Comparison of ENCODE assay signal across 21 mouse cellular contexts in genomic region chr13:93314322-93314721, GRCm38 (mm10). TPM values are rescaled to one million over a fixed set of nuclear protein-coding genes. Genes with fewer than 3 reads are reported as not detected.
DNase-seq lines count a peak whose midpoint lies in the region; ATAC-seq and TF ChIP-seq lines count a peak whose summit lies in the region.
"Had no signal": no experiment of that assay in that cellular context is flagged by ENCODE, and none has a peak within 500 bp of the region (broad histone marks: within the 10 kb centered on the region; RNA-seq: fewer than 3 reads in every experiment).

No protein-coding gene starts in this region.

- no peaks in the 10 kb centered on the region for H3K36me3 ChIP-seq in heart, embryonic 12.5 days
- H3K36me3 ChIP-seq: kidney, embryonic 15.5 days; limb, embryonic 13.5 days; liver, embryonic 12.5 days had no signal

- DNase-seq in frontal cortex, postnatal 36 days (ENCODE audit: low spot score in 2 of 2) = no peak
- DNase-seq in heart, postnatal 4 days = peak; percentile 23
- peak; percentile 19 to 42 for DNase-seq in left cerebral cortex, postnatal 14 days (ENCODE audit: low spot score in 2 of 2)
- no peak for DNase-seq in left cerebral cortex, adult 11 months (ENCODE audit: low spot score)
- no peak for DNase-seq in Patski (ENCODE audit: low read depth, low spot score)
- DNase-seq in right cerebral cortex, postnatal 10 days (ENCODE audit: low spot score in 2 of 2) = no peak
- DNase-seq: cerebellum, adult 8-10 months; gastrocnemius, postnatal 36 days; kidney, adult 11 months; lung, adult 18-20 months; right cerebral cortex, postnatal 14 days had no signal

- no peaks in the 10 kb centered on the region for H3K9me3 ChIP-seq in heart, embryonic 12.5 days (replicated peaks)
- H3K9me3 ChIP-seq: kidney, embryonic 15.5 days; limb, embryonic 13.5 days; liver, embryonic 12.5 days had no signal

- H3K4me1 ChIP-seq in heart, embryonic 12.5 days (replicated peaks) = peaks cover 19% of the 10 kb centered on the region

- no peak overlapping the region for H3K4me3 ChIP-seq in heart, embryonic 12.5 days
- H3K4me3 ChIP-seq: kidney, embryonic 15.5 days; limb, embryonic 13.5 days; liver, embryonic 12.5 days had no signal

- no peak overlapping the region for H3K9ac ChIP-seq in heart, embryonic 12.5 days
- H3K9ac ChIP-seq: kidney, embryonic 15.5 days; limb, embryonic 13.5 days; liver, embryonic 12.5 days had no signal

- H3K4me2 ChIP-seq in heart, embryonic 12.5 days = no peak overlapping the region
- H3K4me2 ChIP-seq: heart, embryonic 11.5 days; kidney, embryonic 15.5 days; limb, embryonic 13.5 days; liver, embryonic 12.5 days; midbrain, embryonic 11.5 days had no signal

- POLR2A ChIA-PET in Patski (lab: Charles Lee) = no interaction called here

- CTCF ChIA-PET in Patski (lab: Charles Lee) = interaction anchor here (1.1 to 2.4 kb wide), 4 partner anchors 9 to 22 kb away, joined by 3 to 6 read pairs (median 3); no protein-coding TSS in a partner anchor

- ATAC-seq in frontal cortex, adult (ENCODE audit: low TSS enrichment) = peak; percentile 35; the same call in 1 of the 2 replicates
- no peak for ATAC-seq in heart, embryonic 12.5 days (ENCODE audit: insufficient number of reproducible peaks, low FRiP score)
- ATAC-seq in Patski = no peak
- ATAC-seq: CD4-positive, CD25-positive, alpha-beta regulatory T cell, adult 4 months; forebrain, embryonic 14.5 days; hindbrain, embryonic 16.5 days; liver, embryonic 12.5 days had no signal

- intact Hi-C loops in left cerebral cortex, postnatal 14 days (cut with DNase I) = no loop called here

- H3K27me3 ChIP-seq in heart, embryonic 12.5 days (replicated peaks) = no peaks in the 10 kb centered on the region
- no peaks in the 10 kb centered on the region for H3K27me3 ChIP-seq in Patski
- H3K27me3 ChIP-seq: kidney, embryonic 15.5 days; limb, embryonic 13.5 days; liver, embryonic 12.5 days had no signal

- TF ChIP-seq CTCF in Patski (IDR thresholded peaks at IDR 0.05) = peak; percentile 26

- in situ Hi-C loops in Patski (cut with MboI; ENCODE audit: low pct_unique_long_range_greater_than_20kb) = no loop called here

- no peak overlapping the region for H3K27ac ChIP-seq in heart, embryonic 12.5 days (ENCODE audit: poor library complexity, severe bottlenecking)
- H3K27ac ChIP-seq: kidney, embryonic 15.5 days; limb, embryonic 13.5 days; liver, embryonic 12.5 days had no signal

- 48% methylated on average over 4 of the region's 4 CpGs for WGBS in heart, embryonic 12.5 days

RNA-seq across cellular contexts. Expression of gene Homer1, which starts 14.9 kb away (rescaled TPM):
- total RNA-seq in heart, postnatal 4 days (2021) = 10 to 100 TPM; 60.5 to 63.7 TPM
- polyA plus RNA-seq in heart, embryonic 12.5 days (2016; fragmentation: Nextera tagmentation; extraction: Ambion mirVana) = 23.5 and 27.7 TPM in 2 replicates
- total RNA-seq in left cerebral cortex, postnatal 14 days (2021) = 100 to 1,000 TPM; 246 to 263 TPM
- polyA plus RNA-seq in Patski (2021) = 15.1 TPM

Comparison
In these comparisons a context has a peak if more than half of its experiments do, and no peak if none do; other contexts are left out.
1. DNase-seq: peak in heart, postnatal 4 days (single experiment) and left cerebral cortex, postnatal 14 days (2 of 2); none in frontal cortex, postnatal 36 days (0 of 2), left cerebral cortex, adult 11 months (single experiment), Patski (single experiment) and right cerebral cortex, postnatal 10 days (0 of 2).